Mouse (Mus musculus) midbrain, embryonic 12.5 days (tissue): Measurements from ENCODE around the gene Pgm2. TPM values are rescaled to one million over a fixed set of nuclear protein-coding genes. Genes with fewer than 3 reads are reported as not detected.

Experiments
- ATAC-seq: fragments of 200-750 bp; cut with Nextera tagmentation; 2 replicates; pipeline ENCODE4 v1.8.0; 2017; ENCODE audit warnings: low read depth, moderate TSS enrichment, moderate library complexity; ENCODE audit not compliant: low FRiP score
- H3K27ac ChIP-seq: fragments of 300-500 bp; sonication (generic); replicated peaks from 2 replicates; pipeline ENCODE4 v1.5.1; 2016; ENCODE audit warnings: mild to moderate bottlenecking
- H3K27me3 ChIP-seq: fragments of 300-500 bp; sonication (generic); 2 replicates; pipeline ENCODE4 v1.6.1; 2016; ENCODE audit warnings: mild to moderate bottlenecking
- H3K36me3 ChIP-seq: fragments of 300-500 bp; sonication (generic); 2 replicates; pipeline ENCODE4 v1.6.1; 2016
- H3K4me1 ChIP-seq: fragments of 300-500 bp; sonication (generic); 2 replicates; pipeline ENCODE4 v1.6.1; 2016
- H3K4me2 ChIP-seq: fragments of 300-500 bp; sonication (generic); replicated peaks from 2 replicates; pipeline ENCODE4 v1.6.1; 2016; ENCODE audit warnings: mild to moderate bottlenecking, moderate library complexity
- H3K4me3 ChIP-seq: fragments of 300-500 bp; sonication (generic); 2 replicates; pipeline ENCODE4 v1.5.1; 2016; ENCODE audit warnings: mild to moderate bottlenecking
- H3K9ac ChIP-seq: fragments of 300-500 bp; sonication (generic); replicated peaks from 2 replicates; pipeline ENCODE4 v1.6.1; 2016; ENCODE audit warnings: mild to moderate bottlenecking, moderate library complexity
- H3K9me3 ChIP-seq: fragments of 300-500 bp; sonication (generic); 2 replicates; pipeline ENCODE4 v1.6.1; 2016; ENCODE audit warnings: mild to moderate bottlenecking
- WGBS: fragments of 180-500 bp; shearing (Covaris S2); methylation state at CpG from one replicate; pipeline ENCODE4 v1.1.7; 2016; 5-methylcytosine and 5-hydroxymethylcytosine counted together
- polyA plus RNA-seq: library from polyadenylated mRNA; unstranded; fragments of >200 nt; fragmentation: Nextera tagmentation; extraction: Ambion mirVana; gene quantifications from 2 replicates; pipeline ENCODE4 v1.2.1, GENCODE M21; 2016

The Pgm2 gene
- polyA plus RNA-seq, 1 experiment from 2014 or later = 25.1 TPM

DNA sequence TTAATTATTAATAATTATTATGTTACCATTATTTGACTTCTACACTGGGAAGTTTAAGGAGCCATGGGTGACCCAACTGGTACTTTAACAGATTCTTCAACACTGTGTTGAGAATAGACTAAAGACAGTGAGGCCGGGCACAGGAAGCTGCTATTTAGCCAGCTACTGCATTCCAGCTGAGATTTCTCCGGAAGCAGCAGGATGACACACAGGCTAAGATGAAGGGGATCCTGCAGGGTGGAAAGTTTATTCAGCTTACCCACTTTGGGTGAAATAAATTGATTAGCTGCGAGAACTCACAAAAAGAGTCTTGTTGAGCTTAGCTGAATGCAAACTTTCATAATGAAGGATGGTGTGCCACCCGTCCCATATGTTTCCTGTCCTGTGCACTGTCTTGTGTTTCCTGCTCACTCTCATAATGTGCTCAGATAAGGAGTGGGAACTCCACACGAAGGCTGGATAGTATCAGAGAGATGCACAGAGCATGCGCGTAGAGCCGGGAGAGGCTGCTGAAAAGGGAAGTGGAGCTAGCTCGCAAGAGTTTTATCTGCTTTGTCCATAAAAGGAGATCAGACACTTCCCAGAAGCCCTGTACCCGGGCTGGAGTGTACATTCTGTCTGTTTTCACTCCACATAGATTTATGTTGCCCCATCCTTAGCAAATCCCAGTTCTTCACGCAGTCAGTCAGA lies 63.3 kb downstream of the Pgm2 start, which contains the start of gene Tbc1d1:
Tbc1d1 (plus strand) TSS at position 445 of the 690 bp plus-strand sequence.
- no peak within 1 kb of the TSS for H3K4me2 ChIP-seq
- peaks cover 44% of the 10 kb centered on the region for H3K27me3 ChIP-seq
- H3K9ac ChIP-seq = no peak within 1 kb of the TSS
- no peaks in the 10 kb centered on the region for H3K9me3 ChIP-seq
- no peak within 1 kb of the TSS for H3K27ac ChIP-seq
- peaks cover 9% of the 10 kb centered on the region for H3K4me1 ChIP-seq
- no peaks in the 10 kb centered on the region for H3K36me3 ChIP-seq
- WGBS = 54% methylated on average over 11 of the region's 11 CpGs
- H3K4me3 ChIP-seq = no peak within 1 kb of the TSS
- ATAC-seq = no peak

DNA sequence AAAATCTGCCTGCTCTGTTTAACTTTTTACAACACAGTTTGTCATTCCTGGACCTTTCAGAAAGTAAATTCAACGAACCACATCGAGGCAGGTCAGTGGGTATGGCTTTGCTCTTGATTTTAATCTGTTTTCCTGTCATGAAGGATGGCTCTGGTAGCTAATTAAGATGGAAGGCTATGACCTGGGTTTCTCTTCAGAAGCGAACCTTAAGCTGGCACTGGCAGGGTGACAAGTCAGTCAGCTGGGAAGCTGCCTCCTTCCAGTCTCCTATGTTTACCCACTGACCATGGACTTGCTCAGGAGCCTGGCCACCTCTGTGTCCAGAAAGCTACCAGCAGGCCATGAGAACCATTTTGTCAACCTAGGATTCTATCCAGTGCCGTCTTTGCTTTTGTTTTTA lies 63.8 kb downstream of the Pgm2 start:
- ATAC-seq = no peak
- no peak overlapping the region for H3K27ac ChIP-seq
- H3K27me3 ChIP-seq = peaks cover 50% of the 10 kb centered on the region
- H3K4me3 ChIP-seq = no peak overlapping the region
- no peak overlapping the region for H3K4me2 ChIP-seq
- H3K9ac ChIP-seq = no peak overlapping the region
- no peaks in the 10 kb centered on the region for H3K9me3 ChIP-seq
- peaks cover 12% of the 10 kb centered on the region for H3K4me1 ChIP-seq
- 62% methylated on average over 4 of the region's 4 CpGs for whole genome bisulfite sequencing
- no peaks in the 10 kb centered on the region for H3K36me3 ChIP-seq

- H3K36me3 ChIP-seq = no peaks in the 10 kb centered on the region
- no peak overlapping the region for H3K9ac ChIP-seq
- peaks cover 12% of the 10 kb centered on the region for H3K4me1 ChIP-seq
- ATAC-seq = no peak
- no peaks in the 10 kb centered on the region for H3K9me3 ChIP-seq
- no peak overlapping the region for H3K4me3 ChIP-seq
- WGBS = 61% methylated on average over 1 of the region's 1 CpGs
- H3K27ac ChIP-seq = no peak overlapping the region
- peaks cover 62% of the 10 kb centered on the region for H3K27me3 ChIP-seq
- no peak overlapping the region for H3K4me2 ChIP-seq
Observed at GRCm38 (mm10) chr5:64157926-64158325, 65.2 kb downstream of the Pgm2 start.

- ATAC-seq = no peak
- Histone ChIP-seq H3K27ac (no peak overlapping the region), H3K36me3 (no peaks in the 10 kb centered on the region), H3K9me3 (no peaks in the 10 kb centered on the region), H3K4me2 (peak overlapping the region; percentile 100; the same call in 1 of the 2 replicates), H3K4me1 (peaks cover 12% of the 10 kb centered on the region), H3K9ac (no peak overlapping the region), H3K4me3 (no peak overlapping the region), H3K27me3 (peaks cover 62% of the 10 kb centered on the region)
- WGBS = 34% methylated on average over 4 of the region's 4 CpGs
Observed at GRCm38 (mm10) chr5:64158501-64158900, 65.8 kb downstream of the Pgm2 start.

DNA sequence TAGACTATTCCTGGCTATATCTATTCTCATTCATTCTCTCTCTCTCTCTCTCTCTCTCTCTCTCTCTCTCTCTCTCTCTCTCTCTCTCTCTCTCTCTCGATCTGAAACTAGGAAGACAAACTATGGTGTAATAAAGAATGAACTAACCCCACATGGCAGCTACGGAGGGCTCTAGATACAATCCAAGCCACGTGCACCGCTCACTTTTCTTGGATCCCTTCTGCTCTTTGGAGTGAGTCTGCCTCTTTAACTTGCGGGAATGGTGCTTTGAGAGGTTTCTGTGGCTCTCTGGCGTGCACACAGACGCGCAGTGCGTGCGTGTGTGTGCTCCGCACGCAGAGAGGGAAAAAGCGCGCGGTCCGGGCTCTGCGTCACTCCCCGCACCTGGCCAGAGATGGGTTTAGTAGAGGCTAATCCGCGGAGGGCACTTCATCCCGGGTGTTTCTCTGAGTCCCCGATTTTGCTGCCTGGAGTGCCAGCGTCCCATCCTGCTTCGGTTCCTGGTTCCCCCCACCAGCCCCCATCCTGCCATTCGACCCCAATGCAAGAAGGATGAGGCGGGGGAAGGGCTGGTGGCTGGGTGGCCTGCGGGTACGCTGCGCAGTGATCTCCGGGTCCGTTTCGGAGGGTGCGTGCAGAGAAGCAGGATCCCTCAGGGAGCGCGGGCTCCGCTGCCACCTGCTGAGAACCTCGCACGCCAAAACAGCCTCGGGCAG lies 66.5 kb downstream of the Pgm2 start:
- H3K27ac ChIP-seq = no peak overlapping the region
- H3K9ac ChIP-seq = peak overlapping the region; percentile 62
- peak; percentile 60 for ATAC-seq
- H3K4me2 ChIP-seq = peak overlapping the region; percentile 100
- H3K9me3 ChIP-seq = no peaks in the 10 kb centered on the region
- under 1% methylated on average over 39 of the region's 39 CpGs for WGBS
- peak overlapping the region; percentile 64 for H3K4me3 ChIP-seq
- H3K36me3 ChIP-seq = no peaks in the 10 kb centered on the region
- H3K4me1 ChIP-seq = peaks cover 12% of the 10 kb centered on the region
- peaks cover 62% of the 10 kb centered on the region for H3K27me3 ChIP-seq

DNA sequence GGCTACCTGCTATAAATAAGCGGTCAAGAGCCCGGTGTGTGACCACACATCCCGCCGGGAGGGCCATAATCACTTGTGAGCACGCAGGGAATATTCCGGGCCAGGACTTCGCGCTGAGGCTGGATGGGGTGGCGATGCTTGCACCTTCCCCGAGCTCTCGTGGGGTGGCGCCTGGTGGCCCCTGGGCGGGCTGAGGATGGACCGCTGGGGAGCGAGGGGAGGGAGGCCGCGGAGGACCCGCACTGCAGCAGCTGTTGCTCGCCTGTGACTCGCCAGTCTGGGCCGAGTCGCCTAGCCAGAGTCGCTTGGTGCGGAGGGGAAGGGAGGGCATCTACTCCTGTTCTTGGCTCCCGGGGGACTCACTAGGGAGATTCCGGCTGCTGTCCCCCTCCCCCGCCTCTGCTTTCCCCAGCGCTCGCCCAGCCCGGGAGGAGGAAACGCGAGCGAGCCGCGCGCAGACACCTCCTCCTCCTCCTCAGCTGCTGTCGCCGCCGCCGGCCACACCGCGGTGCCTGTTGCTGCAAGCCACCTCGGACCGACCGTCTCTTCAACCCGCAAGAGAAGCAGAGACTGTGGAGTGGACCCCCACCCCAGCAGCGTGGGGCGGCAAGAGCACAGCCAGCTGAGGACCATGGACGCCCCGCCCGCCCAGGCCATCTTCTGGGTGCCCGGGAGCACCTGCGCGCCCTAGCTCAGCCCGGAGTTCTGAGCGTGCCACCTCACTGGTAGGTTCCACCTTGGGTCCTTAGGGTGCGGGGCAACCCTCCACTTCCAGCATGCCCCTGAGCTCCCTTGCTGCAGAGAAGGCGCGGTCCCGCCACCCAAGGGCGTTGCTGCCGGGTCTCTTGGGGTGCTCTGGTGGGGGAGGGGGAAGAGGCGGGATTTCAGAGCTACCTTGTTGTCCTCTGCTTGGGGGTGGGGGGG lies 67.3 kb downstream of the Pgm2 start:
- Histone ChIP-seq H3K9ac (peak overlapping the region; percentile 62), H3K9me3 (no peaks in the 10 kb centered on the region), H3K4me2 (peak overlapping the region; percentile 100), H3K4me3 (peak overlapping the region; percentile 64), H3K27me3 (peaks cover 62% of the 10 kb centered on the region), H3K4me1 (peaks cover 12% of the 10 kb centered on the region), H3K27ac (no peak overlapping the region), H3K36me3 (no peaks in the 10 kb centered on the region)
- under 1% methylated on average over 56 of the region's 63 CpGs for WGBS
- ATAC-seq = peak; percentile 85

GRCm38 (mm10) chr5:64160705-64161391 lies 68.1 kb downstream of the Pgm2 start:
- Histone ChIP-seq H3K4me2 (peak overlapping the region; percentile 100), H3K4me3 (peak overlapping the region; percentile 64), H3K4me1 (peaks cover 12% of the 10 kb centered on the region), H3K36me3 (no peaks in the 10 kb centered on the region), H3K27me3 (peaks cover 62% of the 10 kb centered on the region), H3K27ac (no peak overlapping the region), H3K9me3 (no peaks in the 10 kb centered on the region), H3K9ac (peak overlapping the region; percentile 62)
- 0 out of 2 replicates have a peak, but pooled peaks have one; percentile 1 for ATAC-seq
- 2% methylated on average over 23 of the region's 23 CpGs for WGBS

DNA sequence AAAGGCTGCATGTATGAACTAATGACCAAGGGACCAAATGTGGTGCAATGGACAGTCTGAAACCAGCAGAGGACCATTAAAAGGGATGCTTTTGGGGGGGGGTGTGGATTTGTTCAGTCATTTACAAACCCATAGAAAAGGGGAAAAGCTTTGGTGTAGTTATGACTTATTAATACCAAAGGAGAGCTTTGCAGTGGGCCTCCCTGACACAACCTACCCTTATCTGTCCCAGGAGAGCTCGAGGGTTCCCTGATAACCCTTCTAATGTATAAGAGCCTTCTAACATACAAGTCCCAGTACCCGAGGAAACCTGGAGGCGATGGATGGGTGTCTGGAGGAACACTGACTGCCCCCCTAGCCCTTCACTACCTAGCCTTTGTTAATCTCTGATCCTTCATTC lies 69.2 kb downstream of the Pgm2 start:
- 81% methylated on average over 3 of the region's 3 CpGs for WGBS
- Histone ChIP-seq H3K4me1 (peaks cover 12% of the 10 kb centered on the region), H3K4me3 (no peak overlapping the region), H3K36me3 (no peaks in the 10 kb centered on the region), H3K27ac (no peak overlapping the region), H3K9ac (no peak overlapping the region), H3K27me3 (peaks cover 54% of the 10 kb centered on the region), H3K4me2 (no peak overlapping the region), H3K9me3 (no peaks in the 10 kb centered on the region)
- no peak for ATAC-seq

GRCm38 (mm10) chr5:64162582-64162981 lies 69.8 kb downstream of the Pgm2 start:
- Histone ChIP-seq H3K27ac (no peak overlapping the region), H3K27me3 (peaks cover 50% of the 10 kb centered on the region), H3K36me3 (no peaks in the 10 kb centered on the region), H3K4me3 (no peak overlapping the region), H3K4me2 (no peak overlapping the region), H3K9ac (no peak overlapping the region), H3K9me3 (no peaks in the 10 kb centered on the region), H3K4me1 (peaks cover 12% of the 10 kb centered on the region)
- WGBS = 84% methylated on average over 5 of the region's 5 CpGs
- ATAC-seq = no peak

GRCm38 (mm10) chr5:64164414-64164813 lies 71.7 kb downstream of the Pgm2 start:
- H3K4me3 ChIP-seq = no peak overlapping the region
- no peak for ATAC-seq
- no peak overlapping the region for H3K27ac ChIP-seq
- no peaks in the 10 kb centered on the region for H3K36me3 ChIP-seq
- H3K4me2 ChIP-seq = no peak overlapping the region
- no peak overlapping the region for H3K9ac ChIP-seq
- H3K27me3 ChIP-seq = peaks cover 33% of the 10 kb centered on the region
- 87% methylated on average over 3 of the region's 3 CpGs for WGBS
- H3K4me1 ChIP-seq = peaks cover 12% of the 10 kb centered on the region
- no peaks in the 10 kb centered on the region for H3K9me3 ChIP-seq

DNA sequence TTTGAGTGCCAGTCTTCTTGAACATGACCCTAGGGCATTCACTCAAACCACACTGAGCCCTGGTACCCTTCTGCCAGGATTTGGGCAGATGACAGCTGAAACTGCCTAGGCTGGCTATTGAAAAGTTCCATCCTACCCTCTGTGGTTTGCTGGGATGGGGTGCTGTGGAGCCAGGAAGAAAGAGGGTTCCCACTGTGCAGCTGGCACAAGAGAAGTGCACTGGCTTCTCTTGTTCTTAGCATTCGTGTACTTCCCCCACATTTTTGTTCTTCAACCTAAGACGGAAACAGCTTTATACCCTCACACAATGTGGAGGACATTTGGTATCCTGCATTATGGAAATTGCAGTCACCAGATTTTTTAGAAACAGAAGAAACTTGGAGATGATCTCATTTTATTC lies 73.1 kb downstream of the Pgm2 start:
- Histone ChIP-seq H3K9ac (no peak overlapping the region), H3K36me3 (no peaks in the 10 kb centered on the region), H3K4me2 (no peak overlapping the region), H3K9me3 (no peaks in the 10 kb centered on the region), H3K4me3 (no peak overlapping the region), H3K4me1 (peaks cover 5% of the 10 kb centered on the region), H3K27me3 (peaks cover 20% of the 10 kb centered on the region), H3K27ac (no peak overlapping the region)
- no peak for ATAC-seq
- 55% methylated on average over 2 of the region's 2 CpGs for WGBS
